Mouse (Mus musculus) heart, adult 2 months (tissue): Measurements from ENCODE around the gene Actr3.

ENCODE experiments used
- CTCF ChIP-seq: fragments of 200-600 bp; IDR thresholded peaks from 2 replicates; pipeline ENCODE4 v1.8.1; 2022; ENCODE audit warnings: antibody characterized with exemption, mild to moderate bottlenecking, moderate library complexity
- EP300 ChIP-seq: fragments of 200-500 bp; IDR thresholded peaks from 2 replicates; pipeline ENCODE4 v1.6.1; 2011; ENCODE audit warnings: low read depth, low read length, control low read depth; ENCODE audit not compliant: insufficient read depth
- POLR2A ChIP-seq: fragments of 200-500 bp; IDR thresholded peaks from 2 replicates; pipeline ENCODE4 v1.6.1; 2011; ENCODE audit warnings: mild to moderate bottlenecking, low read depth, low read length, control low read depth; ENCODE audit not compliant: insufficient read depth

- TF ChIP-seq CTCF = no peak
- TF ChIP-seq EP300 = no peak
- TF ChIP-seq POLR2A = no peak
Measured at GRCm38 (mm10) chr1:125345854-125346253, 89.7 kb downstream of the Actr3 start.
